Mouse (Mus musculus) embryo, embryonic 10 days (tissue): Measurements from ENCODE around the gene Olfr91.
"Not testable (repeated sequence)": the region's sequence is repeated elsewhere in the genome, so short reads cannot be mapped to it uniquely, and the experiment has no call there.

Source experiments
- DNase-seq: peaks from one replicate; pipeline ENCODE4 v3.0.0-alpha.2; 2015; ENCODE audit warnings: low spot score

The Olfr91 gene

GRCm38 (mm10) chr17:37098178-37098577, at the start of gene Olfr91:
Olfr91 (minus strand) TSS chr17:37098278.
- DNase-seq, result no peak

DNA sequence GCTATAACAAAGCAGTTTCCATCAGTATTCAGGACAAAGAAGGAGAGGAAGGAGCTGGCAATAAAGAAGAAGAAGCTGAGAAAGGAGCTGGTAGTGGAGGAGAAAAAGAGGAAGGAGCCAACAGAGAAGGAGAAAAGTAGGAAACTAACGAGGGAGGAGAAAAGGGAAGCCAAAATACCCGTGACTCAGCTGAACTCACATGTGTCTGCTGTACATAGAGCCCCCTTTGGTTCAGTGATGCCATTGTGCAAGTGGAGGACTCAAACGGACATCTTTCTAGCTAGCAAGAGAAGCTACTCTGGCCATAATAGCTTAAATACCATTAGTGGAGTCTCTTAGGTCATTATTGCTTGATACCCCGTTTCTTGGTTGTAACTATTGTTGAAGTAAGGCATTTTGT, 33.3 kb upstream of the Olfr91 start:
- not testable (repeated sequence) for DNase-seq

GRCm38 (mm10) chr17:37119988-37120387, 21.9 kb upstream of the Olfr91 start, which contains the start of gene Olfr92:
Olfr92 (minus strand) TSS chr17:37120088.
- no peak for DNase-seq

- DNase-seq, result no peak
These were observed 4.8 kb downstream of the Olfr91 start for GRCm38 (mm10) chr17:37093289-37093688.

- DNase-seq, result no peak
These were observed 5.9 kb downstream of the Olfr91 start for GRCm38 (mm10) chr17:37092198-37092597.

- no peak for DNase-seq
These were observed 9.7 kb downstream of the Olfr91 start, which contains the start of gene Olfr90 for GRCm38 (mm10) chr17:37088399-37088798. Olfr90 (minus strand) TSS chr17:37088499.

- no peak for DNase-seq
These were observed 12.5 kb downstream of the Olfr91 start for GRCm38 (mm10) chr17:37085545-37085944.

GRCm38 (mm10) chr17:37084632-37085031, 13.4 kb downstream of the Olfr91 start:
- DNase-seq, result no peak

GRCm38 (mm10) chr17:37083327-37083726, 14.8 kb downstream of the Olfr91 start:
- DNase-seq, result peak; percentile 77

GRCm38 (mm10) chr17:37081659-37082058, 16.4 kb downstream of the Olfr91 start:
- no peak for DNase-seq

GRCm38 (mm10) chr17:37080119-37080518, 18.0 kb downstream of the Olfr91 start:
- peak; percentile 30 for DNase-seq

GRCm38 (mm10) chr17:37078990-37079389, 19.1 kb downstream of the Olfr91 start:
- peak; percentile 12 for DNase-seq

DNA sequence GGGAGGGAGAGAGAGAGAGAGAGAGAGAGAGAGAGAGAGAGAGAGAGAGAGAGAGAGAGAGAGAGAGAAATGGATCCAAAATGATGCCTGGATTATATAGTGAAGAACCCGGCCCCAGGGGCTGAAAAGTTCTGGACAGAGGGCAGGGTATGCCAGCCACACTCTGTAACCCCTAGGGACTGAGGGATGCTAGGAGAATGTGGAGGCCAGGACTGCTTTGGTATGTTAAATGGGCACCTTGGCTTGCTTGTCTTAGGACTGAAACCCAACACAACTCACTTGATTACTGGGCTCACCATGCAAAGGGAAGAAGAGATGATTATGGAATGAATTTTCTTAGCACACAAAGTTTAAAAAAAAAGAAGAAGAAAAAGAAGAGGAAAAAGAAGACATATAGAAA, 19.9 kb downstream of the Olfr91 start:
- no peak for DNase-seq

DNA sequence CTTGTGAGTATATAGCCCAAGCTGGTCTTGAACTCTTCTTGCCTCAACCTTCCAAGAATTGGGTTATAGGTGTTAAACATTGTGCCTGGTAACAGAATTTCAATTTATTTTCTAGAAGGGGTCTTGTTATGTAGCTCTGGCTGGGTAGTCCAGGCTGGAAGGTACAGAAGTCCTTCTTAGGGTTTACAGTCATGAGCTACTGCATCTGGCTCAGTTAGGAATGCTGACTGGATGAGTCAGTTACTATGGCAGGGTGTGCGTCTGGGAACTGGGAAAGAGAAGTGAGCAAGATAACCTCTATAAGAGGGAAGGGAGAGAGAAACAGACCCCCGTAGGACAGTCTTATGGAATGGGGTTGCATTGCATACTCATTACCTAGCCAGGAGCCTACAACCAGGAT, 22.3 kb downstream of the Olfr91 start:
- no peak for DNase-seq

- DNase-seq, result no peak
These were observed 22.9 kb downstream of the Olfr91 start for GRCm38 (mm10) chr17:37075181-37075580.

GRCm38 (mm10) chr17:37072730-37073276, 25.3 kb downstream of the Olfr91 start:
- no peak for DNase-seq

- DNase-seq, result no peak
These were observed 25.9 kb downstream of the Olfr91 start for GRCm38 (mm10) chr17:37072080-37072729.

DNA sequence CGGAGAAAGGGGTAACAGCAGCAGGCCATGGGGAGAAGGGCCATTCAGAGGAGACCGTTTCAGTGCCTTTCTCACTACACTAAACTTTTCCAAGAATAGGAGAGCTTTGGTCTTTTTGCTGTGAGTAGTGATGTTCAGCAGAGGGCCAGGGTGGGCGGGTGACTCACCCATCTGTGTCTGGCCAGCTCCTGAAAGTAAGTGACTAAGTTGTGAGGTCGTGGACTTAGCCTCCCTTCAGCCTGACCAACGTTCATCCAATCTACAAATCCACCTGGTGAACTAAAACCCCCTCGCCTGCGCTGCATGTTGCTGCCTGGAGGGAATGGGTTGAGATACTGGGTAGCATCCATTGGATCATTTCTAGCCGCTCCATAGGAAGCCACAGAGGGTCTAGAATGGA, 28.0 kb downstream of the Olfr91 start:
- DNase-seq, result no peak

DNA sequence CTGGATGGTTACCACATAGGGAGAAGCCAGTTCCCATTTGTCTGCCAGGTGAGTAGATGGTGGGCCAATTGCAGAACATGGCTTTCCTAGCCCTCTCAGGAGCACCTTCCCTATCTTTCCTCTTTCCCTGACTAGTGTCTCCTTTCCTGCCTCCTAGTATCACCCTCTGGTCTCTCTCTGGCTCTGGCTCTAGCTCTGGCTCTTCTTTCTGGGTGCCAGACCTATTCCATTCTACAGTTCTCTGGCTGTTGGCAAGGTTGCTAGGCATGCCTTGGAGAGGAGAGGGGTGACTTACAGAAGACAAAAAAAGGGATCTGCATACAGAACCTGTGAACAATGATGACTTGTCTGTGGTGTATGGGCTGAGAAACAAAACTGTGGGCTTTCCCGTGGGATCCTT, 30.2 kb downstream of the Olfr91 start:
- DNase-seq, result no peak

GRCm38 (mm10) chr17:37065993-37066392, 32.1 kb downstream of the Olfr91 start:
- no peak for DNase-seq

DNA sequence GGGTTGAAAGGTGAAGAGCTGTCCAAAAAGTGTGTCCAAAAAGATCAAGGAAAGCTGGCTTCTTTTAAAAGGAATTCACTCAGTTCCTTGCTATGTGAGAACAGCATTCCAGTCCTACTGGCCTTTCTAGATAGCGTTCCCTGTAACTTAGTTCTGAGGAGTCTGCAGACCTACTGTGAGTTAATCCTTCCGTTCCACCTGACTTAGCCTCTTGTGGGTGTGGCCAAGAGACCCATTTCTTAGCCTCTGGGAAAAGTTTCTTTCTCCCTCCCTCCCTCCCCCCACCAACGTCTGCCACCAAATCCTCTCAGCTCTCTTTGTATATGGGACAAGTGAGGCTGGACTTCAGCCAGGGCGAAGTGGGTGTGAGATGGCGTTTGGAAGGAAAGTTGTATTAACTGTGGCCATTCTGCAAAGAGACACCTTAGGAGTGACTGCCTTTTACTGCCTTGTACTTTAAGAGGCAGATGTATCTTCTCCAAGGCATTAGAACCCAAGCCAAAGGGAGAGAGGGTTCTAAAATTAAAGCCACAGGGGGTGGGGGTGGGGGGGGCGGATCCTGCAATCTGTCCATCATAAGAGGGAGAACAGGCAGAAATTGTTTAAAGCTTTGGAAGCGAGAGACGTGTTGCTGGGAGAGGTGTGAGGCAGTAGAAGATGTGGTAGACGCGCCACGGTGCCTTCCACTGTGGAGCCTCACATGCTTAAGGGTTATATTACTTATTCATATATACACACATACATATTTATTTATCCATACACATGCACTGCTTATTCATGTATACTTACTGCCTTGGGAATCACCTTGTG, 34.2 kb downstream of the Olfr91 start:
- DNase-seq, result no peak

DNA sequence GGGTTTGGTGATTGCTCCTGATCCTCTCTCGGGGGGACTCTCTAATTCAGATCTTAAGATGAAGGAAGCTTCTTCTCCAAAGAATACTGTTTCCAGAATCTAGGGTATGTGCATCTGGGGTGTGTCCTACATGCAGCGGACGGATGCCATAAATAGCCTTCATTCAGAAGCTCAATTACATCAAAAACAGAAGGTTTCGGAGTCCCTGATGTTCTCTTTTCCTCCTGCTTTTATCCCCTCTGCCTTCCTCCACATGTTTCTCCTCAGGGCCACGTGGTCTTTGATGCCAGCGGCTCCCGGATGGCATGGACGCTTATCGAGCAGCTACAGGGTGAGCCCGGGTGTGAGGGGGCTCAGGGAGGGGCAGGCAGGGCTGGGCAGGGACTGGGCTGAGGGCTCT, 35.0 kb downstream of the Olfr91 start:
- no peak for DNase-seq

GRCm38 (mm10) chr17:37062101-37062641, 35.9 kb downstream of the Olfr91 start:
- no peak for DNase-seq
